Mouse (Mus musculus): Measurements from ENCODE around the gene Zdhhc5. TPM values are rescaled to one million over a fixed set of nuclear protein-coding genes. Genes with fewer than 3 reads are reported as not detected.
"Not testable (repeated sequence)": the region's sequence is repeated elsewhere in the genome, so short reads cannot be mapped to it uniquely, and the experiment has no call there.

The Zdhhc5 gene
- polyA plus RNA-seq, 1 experiment, result 234 TPM

DNA sequence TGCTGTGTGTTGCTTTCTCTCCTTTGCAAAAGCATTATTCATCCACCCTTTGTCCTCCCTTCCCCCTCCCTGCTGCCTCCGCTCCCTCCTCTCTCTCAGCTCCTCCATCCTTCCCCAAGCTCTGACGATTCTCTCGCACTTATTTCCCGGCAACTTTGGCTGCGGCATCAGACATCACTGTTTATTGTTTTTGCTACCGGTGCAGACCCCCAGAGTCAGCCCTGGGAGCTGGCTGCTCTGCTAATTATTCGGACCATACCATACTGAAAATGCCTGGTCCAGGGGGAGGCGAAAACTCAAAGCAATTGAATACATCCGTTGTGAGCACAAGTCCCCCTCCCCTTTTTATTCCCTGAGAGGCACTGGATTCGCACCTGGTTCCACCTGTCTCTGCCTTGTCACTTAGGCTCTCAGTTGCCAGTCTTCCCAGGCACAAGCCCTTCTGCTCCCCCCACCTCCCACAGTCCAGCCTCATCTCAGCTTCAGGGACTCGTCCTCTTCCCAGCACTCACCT is 19.4 kb upstream of the Zdhhc5 start:
- no peaks in the 10 kb centered on the region for H3K36me3 ChIP-seq (ENCODE audit: control insufficient read depth, insufficient read depth, low read length)
- peak overlapping the region; percentile 46 for H3K4me3 ChIP-seq (ENCODE audit: control insufficient read depth, low read depth, low read length)
- no peak overlapping the region for H3K27ac ChIP-seq (ENCODE audit: control insufficient read depth, insufficient read depth, low read depth, low read length)
- H3K4me1 ChIP-seq (ENCODE audit: control insufficient read depth, insufficient read depth, low read length), result peaks cover 18% of the 10 kb centered on the region
- no peaks in the 10 kb centered on the region for H3K27me3 ChIP-seq (ENCODE audit: control insufficient read depth, insufficient read depth, low read length)
- TF ChIP-seq POLR2A (IDR thresholded peaks at IDR 0.05; ENCODE audit: control insufficient read depth, low read depth, low read length), result no peak
- TF ChIP-seq CTCF (IDR thresholded peaks at IDR 0.05; ENCODE audit: control insufficient read depth, insufficient read depth, insufficient replicate concordance, low read depth, low read length), result no peak

- peak within 1 kb of the TSS; percentile 46 for H3K4me3 ChIP-seq (ENCODE audit: control insufficient read depth, low read depth, low read length)
- H3K4me1 ChIP-seq (ENCODE audit: control insufficient read depth, insufficient read depth, low read length), result peaks cover 18% of the 10 kb centered on the region
- TF ChIP-seq POLR2A (IDR thresholded peaks at IDR 0.05; ENCODE audit: control insufficient read depth, low read depth, low read length), result no peak; the same call in 1 of the 2 replicates
- no peaks in the 10 kb centered on the region for H3K36me3 ChIP-seq (ENCODE audit: control insufficient read depth, insufficient read depth, low read length)
- no peak within 1 kb of the TSS for H3K27ac ChIP-seq (ENCODE audit: control insufficient read depth, insufficient read depth, low read depth, low read length)
- no peaks in the 10 kb centered on the region for H3K27me3 ChIP-seq (ENCODE audit: control insufficient read depth, insufficient read depth, low read length)
Observed at GRCm38 (mm10) chr2:84733579-84734300, 18.8 kb upstream of the Zdhhc5 start, which contains the start of gene Ypel4. Gene Ypel4, plus strand, starts transcription at chr2:84734058.

DNA sequence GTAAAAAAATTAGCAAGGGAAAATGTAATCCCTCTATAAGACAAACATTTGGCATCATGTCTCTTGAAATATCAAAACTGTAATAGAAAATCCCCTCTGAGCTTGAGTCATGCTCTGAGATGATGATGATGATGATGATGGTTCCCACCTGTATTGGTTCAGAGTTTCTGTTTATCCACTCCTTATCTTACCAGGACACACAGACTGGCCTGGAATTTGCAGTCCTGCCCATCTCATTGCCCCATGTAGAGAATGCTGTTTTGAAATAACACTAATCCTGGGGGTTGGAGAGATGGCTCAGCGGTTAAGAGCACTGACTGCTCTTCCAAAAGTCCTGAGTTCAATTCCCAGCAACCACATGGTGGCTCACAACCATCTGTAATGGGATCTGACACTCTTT is 17.4 kb upstream of the Zdhhc5 start:
- H3K36me3 ChIP-seq (ENCODE audit: control insufficient read depth, insufficient read depth, low read length), result no peaks in the 10 kb centered on the region
- peaks cover 14% of the 10 kb centered on the region for H3K4me1 ChIP-seq (ENCODE audit: control insufficient read depth, insufficient read depth, low read length)
- TF ChIP-seq CTCF (IDR thresholded peaks at IDR 0.05; ENCODE audit: control insufficient read depth, insufficient read depth, insufficient replicate concordance, low read depth, low read length) (no peak), POLR2A (IDR thresholded peaks at IDR 0.05; ENCODE audit: control insufficient read depth, low read depth, low read length) (no peak)
- no peak overlapping the region for H3K27ac ChIP-seq (ENCODE audit: control insufficient read depth, insufficient read depth, low read depth, low read length)
- no peak overlapping the region for H3K4me3 ChIP-seq (ENCODE audit: control insufficient read depth, low read depth, low read length)
- no peaks in the 10 kb centered on the region for H3K27me3 ChIP-seq (ENCODE audit: control insufficient read depth, insufficient read depth, low read length)

DNA sequence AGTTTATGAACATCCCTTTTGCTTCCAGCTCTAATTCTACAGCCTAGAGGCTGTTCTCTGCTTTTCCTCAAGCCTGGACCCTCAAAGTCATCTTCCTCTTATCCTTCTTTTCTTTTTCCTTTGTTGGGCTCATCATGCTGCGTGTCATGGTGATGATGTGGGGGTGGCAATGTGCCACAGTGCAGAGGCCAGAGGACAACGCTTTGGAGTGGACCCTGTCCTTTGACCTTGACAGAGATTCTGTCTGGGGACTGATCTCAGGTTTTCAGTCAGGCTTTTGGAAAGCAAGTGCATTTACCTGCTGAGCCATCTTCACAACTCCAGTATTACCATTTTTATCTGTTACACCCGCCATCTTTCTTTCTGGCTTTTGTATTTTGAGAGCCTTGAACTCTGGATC is 16.2 kb upstream of the Zdhhc5 start:
- Histone ChIP-seq H3K27ac (ENCODE audit: control insufficient read depth, insufficient read depth, low read depth, low read length) (no peak overlapping the region), H3K4me3 (ENCODE audit: control insufficient read depth, low read depth, low read length) (no peak overlapping the region), H3K27me3 (ENCODE audit: control insufficient read depth, insufficient read depth, low read length) (no peaks in the 10 kb centered on the region), H3K36me3 (ENCODE audit: control insufficient read depth, insufficient read depth, low read length) (no peaks in the 10 kb centered on the region), H3K4me1 (ENCODE audit: control insufficient read depth, insufficient read depth, low read length) (peaks cover 10% of the 10 kb centered on the region)
- TF ChIP-seq POLR2A (IDR thresholded peaks at IDR 0.05; ENCODE audit: control insufficient read depth, low read depth, low read length) (no peak), CTCF (IDR thresholded peaks at IDR 0.05; ENCODE audit: control insufficient read depth, insufficient read depth, insufficient replicate concordance, low read depth, low read length) (no peak)

DNA sequence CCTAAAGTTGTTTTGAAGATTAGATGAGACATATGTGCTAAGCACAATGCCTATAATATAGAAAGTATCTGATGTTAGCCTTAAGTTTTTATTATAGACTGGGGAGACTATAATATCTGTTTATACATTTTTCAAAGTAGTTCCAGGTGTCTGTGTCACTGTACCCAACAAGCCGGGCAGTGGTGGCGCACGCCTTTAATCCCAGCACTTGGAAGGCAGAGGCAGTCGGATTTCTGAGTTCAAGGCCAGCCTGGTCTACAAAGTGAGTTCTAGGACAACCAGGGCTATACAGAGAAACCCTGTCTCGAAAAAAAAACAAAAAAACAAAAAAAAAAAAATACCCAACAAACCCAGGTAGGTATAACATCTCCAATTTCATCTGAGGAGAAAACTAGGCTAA is 13.2 kb upstream of the Zdhhc5 start:
- H3K4me1 ChIP-seq (ENCODE audit: control insufficient read depth, insufficient read depth, low read length); H3K27me3 ChIP-seq (ENCODE audit: control insufficient read depth, insufficient read depth, low read length); H3K4me3 ChIP-seq (ENCODE audit: control insufficient read depth, low read depth, low read length); H3K36me3 ChIP-seq (ENCODE audit: control insufficient read depth, insufficient read depth, low read length); H3K27ac ChIP-seq (ENCODE audit: control insufficient read depth, insufficient read depth, low read depth, low read length): not testable (repeated sequence)

DNA sequence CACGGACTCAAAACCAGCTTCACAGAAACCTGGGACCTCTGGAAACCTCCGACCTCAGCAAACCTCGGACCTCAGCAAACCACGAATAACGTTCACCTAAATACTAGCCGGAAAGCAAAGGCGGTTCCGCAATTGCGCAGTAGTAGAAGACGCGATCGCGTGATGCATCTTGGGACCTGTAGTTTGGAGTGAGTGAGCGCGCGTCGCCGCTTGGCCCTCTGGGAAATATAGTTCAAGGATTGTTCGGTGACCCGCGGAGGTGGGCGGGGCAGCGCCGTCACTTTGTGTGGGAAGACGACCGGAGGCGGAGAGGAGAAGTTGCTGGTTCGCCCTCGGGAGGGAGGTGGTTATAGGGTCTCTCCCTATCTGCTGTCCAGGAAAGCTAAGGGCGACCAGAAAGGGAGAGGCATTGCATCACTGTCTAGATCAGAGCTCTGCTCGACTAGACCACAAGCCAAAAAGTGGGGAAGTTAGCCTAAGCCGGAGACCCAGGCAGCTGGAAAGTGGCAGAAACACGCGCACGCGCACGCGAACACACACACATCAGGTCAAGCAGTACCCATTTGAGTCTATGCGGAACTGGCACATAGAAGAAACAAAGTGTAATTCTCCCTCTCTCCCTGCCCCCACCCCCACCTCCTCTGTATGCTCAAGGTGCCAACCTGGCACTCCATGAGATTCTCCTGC is 12.3 kb upstream of the Zdhhc5 start, which contains the start of gene Clp1:
Clp1 (minus strand) TSS at position 179 of the 687 bp plus-strand sequence.
- no peaks in the 10 kb centered on the region for H3K4me1 ChIP-seq (ENCODE audit: control insufficient read depth, insufficient read depth, low read length)
- peak within 1 kb of the TSS; percentile 94 for H3K27ac ChIP-seq (ENCODE audit: control insufficient read depth, insufficient read depth, low read depth, low read length)
- peak within 1 kb of the TSS; percentile 85 for H3K4me3 ChIP-seq (ENCODE audit: control insufficient read depth, low read depth, low read length)
- no peaks in the 10 kb centered on the region for H3K27me3 ChIP-seq (ENCODE audit: control insufficient read depth, insufficient read depth, low read length)
- no peak for TF ChIP-seq CTCF (IDR thresholded peaks at IDR 0.05; ENCODE audit: control insufficient read depth, insufficient read depth, insufficient replicate concordance, low read depth, low read length)
- TF ChIP-seq POLR2A (IDR thresholded peaks at IDR 0.05; ENCODE audit: control insufficient read depth, low read depth, low read length), result peak; percentile 99
- peaks cover 3% of the 10 kb centered on the region; the same call in 1 of the 2 replicates for H3K36me3 ChIP-seq (ENCODE audit: control insufficient read depth, insufficient read depth, low read length)

GRCm38 (mm10) chr2:84726716-84727115 is 11.7 kb upstream of the Zdhhc5 start:
- H3K4me1 ChIP-seq (ENCODE audit: control insufficient read depth, insufficient read depth, low read length), result no peaks in the 10 kb centered on the region
- H3K36me3 ChIP-seq (ENCODE audit: control insufficient read depth, insufficient read depth, low read length), result peaks cover 3% of the 10 kb centered on the region; the same call in 1 of the 2 replicates
- peak overlapping the region; percentile 85 for H3K4me3 ChIP-seq (ENCODE audit: control insufficient read depth, low read depth, low read length)
- no peak for TF ChIP-seq CTCF (IDR thresholded peaks at IDR 0.05; ENCODE audit: control insufficient read depth, insufficient read depth, insufficient replicate concordance, low read depth, low read length)
- H3K27ac ChIP-seq (ENCODE audit: control insufficient read depth, insufficient read depth, low read depth, low read length), result peak overlapping the region; percentile 67; the same call in 1 of the 2 replicates
- no peaks in the 10 kb centered on the region for H3K27me3 ChIP-seq (ENCODE audit: control insufficient read depth, insufficient read depth, low read length)

All from testis, adult 2 months (tissue).